19 mouse cellular contexts compared by ENCODE assay signal in the genomic region with DNA sequence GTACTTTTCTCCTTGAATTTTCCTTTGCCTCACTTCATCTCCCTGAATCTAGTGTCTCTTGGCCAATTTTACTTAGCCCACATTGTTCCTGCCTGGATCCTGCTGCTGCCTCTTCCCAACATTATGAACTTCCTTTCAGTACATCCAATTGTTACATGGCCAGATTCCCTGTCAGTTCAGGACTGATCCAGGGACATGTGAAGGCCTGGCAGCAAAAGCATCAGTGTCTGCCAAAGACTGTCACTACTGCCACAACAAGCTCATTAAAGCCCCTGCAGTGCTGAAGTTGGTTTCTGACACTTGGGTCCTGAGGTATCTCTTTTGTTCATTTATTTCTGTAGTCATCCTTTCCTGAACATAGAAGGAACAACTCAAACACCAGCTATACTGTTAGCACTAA.
DNase-seq lines count a peak whose midpoint lies in the region; ATAC-seq and TF ChIP-seq lines count a peak whose summit lies in the region.
"Had no signal": no experiment of that assay in that cellular context is flagged by ENCODE, and none has a peak within 500 bp of the region (broad histone marks: within the 10 kb centered on the region; RNA-seq: fewer than 3 reads in every experiment).

No protein-coding gene starts in this region.

- no peaks in the 10 kb centered on the region for H3K36me3 ChIP-seq in forebrain, embryonic 14.5 days (ENCODE audit: control insufficient read depth, insufficient read depth, low read length)
- H3K36me3 ChIP-seq in forebrain, embryonic 11.5 days (ENCODE audit: control insufficient read depth, insufficient read depth, low read length): no peaks in the 10 kb centered on the region
- H3K36me3 ChIP-seq: embryonic facial prominence, embryonic 13.5 days had no signal

- H3K4me3 ChIP-seq in forebrain, embryonic 14.5 days (ENCODE audit: low read depth, low read length): no peak overlapping the region
- no peak overlapping the region for H3K4me3 ChIP-seq in forebrain, embryonic 11.5 days (ENCODE audit: low read depth, low read length)
- H3K4me3 ChIP-seq: embryonic facial prominence, embryonic 13.5 days had no signal

- ATAC-seq in forebrain, embryonic 14.5 days: peak; percentile 58; the same call in 1 of the 2 replicates
- no peak for ATAC-seq in forebrain, embryonic 11.5 days (replicated peaks; ENCODE audit: low FRiP score)
- ATAC-seq: intestine, postnatal 0 days; lung, postnatal 0 days had no signal

- H3K9me3 ChIP-seq in forebrain, embryonic 14.5 days (replicated peaks; ENCODE audit: control insufficient read depth, low read length): no peaks in the 10 kb centered on the region
- no peaks in the 10 kb centered on the region for H3K9me3 ChIP-seq in forebrain, embryonic 11.5 days (ENCODE audit: control insufficient read depth, low read length)
- H3K9me3 ChIP-seq: embryonic facial prominence, embryonic 13.5 days had no signal

- TF ChIP-seq POLR2A in brain, embryonic 14.5 days (IDR thresholded peaks at IDR 0.05; ENCODE audit: borderline replicate concordance, extremely low read depth, insufficient read depth, insufficient read length, poor library complexity, severe bottlenecking): no peak

- no peaks in the 10 kb centered on the region for H3K4me1 ChIP-seq in forebrain, embryonic 14.5 days (ENCODE audit: control insufficient read depth, insufficient read depth, low read length)
- no peaks in the 10 kb centered on the region for H3K4me1 ChIP-seq in forebrain, embryonic 11.5 days (replicated peaks; ENCODE audit: control insufficient read depth, insufficient read depth, low read length)
- H3K4me1 ChIP-seq: embryonic facial prominence, embryonic 13.5 days had no signal

- H3K9ac ChIP-seq in forebrain, embryonic 14.5 days (ENCODE audit: low read length): no peak overlapping the region
- no peak overlapping the region for H3K9ac ChIP-seq in forebrain, embryonic 11.5 days (ENCODE audit: low read length)
- H3K9ac ChIP-seq: embryonic facial prominence, embryonic 13.5 days had no signal

- DNase-seq in forebrain, embryonic 14.5 days (ENCODE audit: low spot score): peak; percentile 64
- DNase-seq in forebrain, embryonic 11.5 days (ENCODE audit: low spot score): no peak
- DNase-seq in layer of hippocampus, adult 18-20 months (ENCODE audit: low spot score in 2 of 2): peak; percentile 6 to 47
- no peak for DNase-seq in layer of hippocampus, adult 9-10 months (ENCODE audit: low spot score)
- DNase-seq in brain, embryonic 14.5 days (ENCODE audit: low read depth): peak; percentile 84
- peak; percentile 16 to 72 for DNase-seq in layer of hippocampus, postnatal 14 days (ENCODE audit: low spot score in 2 of 2)
- DNase-seq in kidney, adult 18-20 months: no peak
- DNase-seq: adrenal gland, postnatal 25 days; cerebellum, adult 9-10 months; gastrocnemius, postnatal 36 days; liver; right cerebral cortex, postnatal 14 days; thymus, postnatal 36 days had no signal

- H3K4me2 ChIP-seq in forebrain, embryonic 14.5 days (ENCODE audit: low read length): no peak overlapping the region
- H3K4me2 ChIP-seq in forebrain, embryonic 11.5 days (ENCODE audit: low read depth, low read length, severe bottlenecking): no peak overlapping the region
- H3K4me2 ChIP-seq: embryonic facial prominence, embryonic 13.5 days; midbrain, embryonic 11.5 days had no signal

- no peaks in the 10 kb centered on the region for H3K27me3 ChIP-seq in forebrain, embryonic 14.5 days (replicated peaks; ENCODE audit: control insufficient read depth, insufficient read depth, low read length)
- no peaks in the 10 kb centered on the region for H3K27me3 ChIP-seq in forebrain, embryonic 11.5 days (ENCODE audit: control insufficient read depth, insufficient read depth, low read length)
- H3K27me3 ChIP-seq: CH12.LX; embryonic facial prominence, embryonic 13.5 days had no signal

- H3K27ac ChIP-seq in forebrain, embryonic 14.5 days (ENCODE audit: low read depth, low read length): no peak overlapping the region
- no peak overlapping the region for H3K27ac ChIP-seq in forebrain, embryonic 11.5 days (ENCODE audit: low read depth, low read length)
- H3K27ac ChIP-seq: embryonic facial prominence, embryonic 13.5 days; kidney, postnatal 0 days had no signal

- no peak for TF ChIP-seq CTCF in brain, embryonic 14.5 days (IDR thresholded peaks at IDR 0.05; ENCODE audit: borderline replicate concordance, extremely low read depth, insufficient read depth, insufficient read length)

Comparison
In these comparisons a context has a peak if more than half of its experiments do, and no peak if none do; other contexts are left out.
1. DNase-seq: peak in forebrain, embryonic 14.5 days (single experiment), layer of hippocampus, adult 18-20 months (2 of 2), brain, embryonic 14.5 days (single experiment) and layer of hippocampus, postnatal 14 days (2 of 2); none in forebrain, embryonic 11.5 days (single experiment), layer of hippocampus, adult 9-10 months (single experiment) and kidney, adult 18-20 months (single experiment).